8 mouse cellular contexts compared by ENCODE assay signal in the genomic region with DNA sequence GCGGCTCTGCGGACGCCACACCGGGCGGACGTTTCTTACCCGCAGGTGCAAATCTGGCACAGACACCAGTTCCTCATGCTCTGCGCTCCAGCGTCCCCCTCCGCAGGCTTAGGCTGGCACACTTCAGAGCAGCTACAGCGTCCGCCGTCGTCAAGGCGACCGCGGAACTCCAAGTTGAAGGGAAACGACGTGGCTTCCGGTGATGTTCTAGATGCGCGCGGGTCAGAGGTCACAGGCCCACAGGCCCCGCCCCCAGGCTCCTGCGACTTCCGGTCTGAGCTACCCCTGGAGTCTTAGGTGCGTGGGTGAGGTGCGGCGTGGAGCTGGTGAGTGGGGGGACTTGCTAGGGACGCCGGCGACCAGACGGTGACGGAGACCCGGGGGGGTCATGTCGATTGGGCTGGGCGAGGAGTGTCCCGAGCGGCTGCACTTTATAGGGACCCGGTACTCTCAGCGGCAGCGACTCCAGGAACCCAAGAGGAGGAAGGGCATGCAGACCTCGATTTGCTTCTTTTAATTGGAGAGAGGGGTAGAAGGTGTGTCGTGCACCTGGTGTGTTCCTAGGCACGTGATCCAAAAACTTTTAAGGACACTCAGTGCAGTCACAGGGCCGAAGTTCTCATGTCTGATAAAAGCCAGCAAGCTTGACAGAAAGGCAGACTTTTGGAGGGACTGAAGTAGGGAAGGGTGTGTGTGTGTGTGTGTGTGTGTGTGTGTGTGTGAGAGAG. TPM values are rescaled to one million over a fixed set of nuclear protein-coding genes. Genes with fewer than 3 reads are reported as not detected.
DNase-seq lines count a peak whose midpoint lies in the region; ATAC-seq and TF ChIP-seq lines count a peak whose summit lies in the region.

Saxo2 (minus strand) TSS at position 176 of the 728 bp plus-strand sequence.
Efl1 (plus strand) TSS at position 262 of the 728 bp plus-strand sequence.

- 0 out of 2 replicates have a peak, but pooled peaks have one; percentile 46 for TF ChIP-seq POLR2A in olfactory bulb, adult 2 months (IDR thresholded peaks at IDR 0.05; ENCODE audit: insufficient read depth, low read depth, low read length)
- TF ChIP-seq POLR2A in thymus, adult 2 months (IDR thresholded peaks at IDR 0.05; ENCODE audit: control insufficient read depth, extremely low read depth, insufficient read depth, low read length, poor library complexity) = peak; percentile 53; the same call in 1 of the 2 replicates

- no peak for TF ChIP-seq CTCF in layer of hippocampus, adult 2 months (conservative IDR thresholded peaks at IDR 0.05)
- TF ChIP-seq CTCF in lung, embryonic 14.5 days (IDR thresholded peaks at IDR 0.05; ENCODE audit: low read depth) = no peak
- no peak; the same call in 1 of the 2 replicates for TF ChIP-seq CTCF in olfactory bulb, adult 2 months (IDR thresholded peaks at IDR 0.05; ENCODE audit: insufficient read depth, low read depth, low read length)
- no peak for TF ChIP-seq CTCF in thymus, adult 2 months (IDR thresholded peaks at IDR 0.05; ENCODE audit: borderline replicate concordance, control insufficient read depth, extremely low read depth, insufficient read depth, low read length, poor library complexity)

- ATAC-seq in forebrain, embryonic 16.5 days = peak; percentile 99
- ATAC-seq in lung, embryonic 14.5 days (ENCODE audit: insufficient read depth) = peak; percentile 99

- no peaks in the 10 kb centered on the region for H3K27me3 ChIP-seq in forebrain, embryonic 16.5 days (replicated peaks; ENCODE audit: control insufficient read depth, insufficient read depth, low read length)
- H3K27me3 ChIP-seq in lung, embryonic 14.5 days (ENCODE audit: insufficient read depth, low read length) = no peaks in the 10 kb centered on the region
- H3K27me3 ChIP-seq in thymus, adult 2 months (ENCODE audit: control insufficient read depth, insufficient read depth, low read length) = no peaks in the 10 kb centered on the region

- peak within 1 kb of the TSS; percentile 81 for H3K9ac ChIP-seq in ES-E14 (ENCODE audit: insufficient read depth, low read depth, low read length, poor library complexity, severe bottlenecking)
- H3K9ac ChIP-seq in forebrain, embryonic 16.5 days (replicated peaks; ENCODE audit: low read depth, low read length) = peak within 1 kb of the TSS; percentile 73
- H3K9ac ChIP-seq in lung, embryonic 14.5 days = peak within 1 kb of the TSS; percentile 60

- peak within 1 kb of the TSS; percentile 59 for H3K4me2 ChIP-seq in forebrain, embryonic 16.5 days (ENCODE audit: low read length)
- H3K4me2 ChIP-seq in lung, embryonic 14.5 days = peak within 1 kb of the TSS; percentile 57

- H3K4me3 ChIP-seq in ES-E14 (ENCODE audit: insufficient read depth in 1 of 2, low read depth in 1 of 2, low read length in 2 of 2, poor library complexity in 1 of 2, severe bottlenecking in 1 of 2) = peak within 1 kb of the TSS; percentile 76 to 87
- peak within 1 kb of the TSS; percentile 74 for H3K4me3 ChIP-seq in forebrain, embryonic 16.5 days (replicated peaks; ENCODE audit: low read length)
- peak within 1 kb of the TSS; percentile 91 for H3K4me3 ChIP-seq in layer of hippocampus, adult 2 months
- H3K4me3 ChIP-seq in lung, embryonic 14.5 days (ENCODE audit: low read depth, low read length) = peak within 1 kb of the TSS; percentile 72
- H3K4me3 ChIP-seq in olfactory bulb, adult 2 months (ENCODE audit: insufficient read depth, low read depth, low read length) = peak within 1 kb of the TSS; percentile 90
- peak within 1 kb of the TSS; percentile 79 for H3K4me3 ChIP-seq in thymus, adult 2 months (ENCODE audit: control insufficient read depth, insufficient read depth, low read length)

- in situ Hi-C loops in ES-E14 (cut with MboI; ENCODE audit: low sequenced_read_pairs in 2 of 2, unreplicated experiment in 2 of 2) = no loop called here

- H3K36me3 ChIP-seq in ES-E14 (ENCODE audit: control insufficient read depth, insufficient read depth, low read length, poor library complexity, severe bottlenecking) = no peaks in the 10 kb centered on the region
- no peaks in the 10 kb centered on the region for H3K36me3 ChIP-seq in forebrain, embryonic 16.5 days (ENCODE audit: control insufficient read depth, insufficient read depth)
- H3K36me3 ChIP-seq in lung, embryonic 14.5 days (ENCODE audit: insufficient read depth) = peaks cover 6% of the 10 kb centered on the region; the same call in 1 of the 2 replicates
- H3K36me3 ChIP-seq in thymus, adult 2 months (ENCODE audit: control insufficient read depth, insufficient read depth, low read length) = no peaks in the 10 kb centered on the region

- H3K27ac ChIP-seq in ES-E14 (ENCODE audit: insufficient read depth, low read depth, low read length, poor library complexity, severe bottlenecking) = no peak within 1 kb of the TSS
- no peak within 1 kb of the TSS for H3K27ac ChIP-seq in forebrain, embryonic 16.5 days (ENCODE audit: low read length)
- H3K27ac ChIP-seq in layer of hippocampus, adult 2 months = peak within 1 kb of the TSS; percentile 81
- H3K27ac ChIP-seq in lung, embryonic 14.5 days (ENCODE audit: low read depth) = no peak within 1 kb of the TSS
- no peak within 1 kb of the TSS for H3K27ac ChIP-seq in olfactory bulb, adult 2 months (ENCODE audit: insufficient read depth, low read depth, low read length)
- no peak within 1 kb of the TSS for H3K27ac ChIP-seq in thymus, adult 2 months (ENCODE audit: control insufficient read depth, insufficient read depth, low read length)

- peak; percentile 94 for DNase-seq in ES-E14 (ENCODE audit: low read depth, low spot score)
- DNase-seq in cerebellum, adult 11-12 months = peak; percentile 94
- peak; percentile 90 to 94 for DNase-seq in heart, postnatal 36 days
- peak; percentile 95 to 96 for DNase-seq in layer of hippocampus, adult 2 months (ENCODE audit: low spot score in 2 of 2)
- peak; percentile 96 for DNase-seq in lung, embryonic 14.5 days
- DNase-seq in thymus, adult 2 months = peak; percentile 98

- intact Hi-C loops in heart, postnatal 36 days (cut with DNase I) = loop anchor here (10.0 kb wide), 1 partner anchor 314 kb away; the partner anchor contains the start of gene Adamtsl3

- H3K9me3 ChIP-seq in ES-E14 (ENCODE audit: control insufficient read depth, insufficient read depth, low read depth, low read length) = 0 out of 2 replicates have a peak, but pooled peaks cover 2% of the 10 kb centered on the region
- no peaks in the 10 kb centered on the region for H3K9me3 ChIP-seq in forebrain, embryonic 16.5 days (ENCODE audit: control insufficient read depth, low read length)
- no peaks in the 10 kb centered on the region for H3K9me3 ChIP-seq in lung, embryonic 14.5 days (ENCODE audit: low read depth, low read length)

- WGBS in forebrain, embryonic 16.5 days = under 1% methylated on average over 46 of the region's 46 CpGs
- WGBS in lung, embryonic 14.5 days = under 1% methylated on average over 46 of the region's 46 CpGs
- under 1% methylated on average over 46 of the region's 46 CpGs for WGBS in olfactory bulb, adult 2 months
- under 1% methylated on average over 46 of the region's 46 CpGs for WGBS in thymus, adult 2 months

- peaks cover 0 to 3% of the 10 kb centered on the region in 2 experiments; a peak in 1 of 4 replicates for H3K4me1 ChIP-seq in ES-E14 (ENCODE audit: control insufficient read depth in 2 of 2, insufficient read depth in 2 of 2, low read length in 2 of 2, poor library complexity in 1 of 2)
- peaks cover 11% of the 10 kb centered on the region for H3K4me1 ChIP-seq in forebrain, embryonic 16.5 days (replicated peaks; ENCODE audit: control insufficient read depth, insufficient read depth, low read length)
- H3K4me1 ChIP-seq in lung, embryonic 14.5 days (ENCODE audit: insufficient read depth) = no peaks in the 10 kb centered on the region
- peaks cover 7% of the 10 kb centered on the region; the same call in 1 of the 2 replicates for H3K4me1 ChIP-seq in olfactory bulb, adult 2 months (ENCODE audit: control insufficient read depth, insufficient read depth, low read length)
- peaks cover 4% of the 10 kb centered on the region for H3K4me1 ChIP-seq in thymus, adult 2 months (replicated peaks; ENCODE audit: control insufficient read depth, insufficient read depth, low read length)

TF ChIP-seq in ES-E14, 5 proteins besides CTCF, POLR2A, EP300 and RAD21:
- TF ChIP-seq CHD2 (IDR thresholded peaks at IDR 0.05; ENCODE audit: low read depth, low read length) = no peak
- no peak for TF ChIP-seq ZC3H11A (IDR thresholded peaks at IDR 0.05; ENCODE audit: borderline replicate concordance, low read depth, low read length)
- TF ChIP-seq HCFC1 (IDR thresholded peaks at IDR 0.05; ENCODE audit: borderline replicate concordance, insufficient read depth, low read length) = no peak
- no peak for TF ChIP-seq ZNF384 (IDR thresholded peaks at IDR 0.05; ENCODE audit: low read depth, low read length)
- TF ChIP-seq MAFK (IDR thresholded peaks at IDR 0.05; ENCODE audit: insufficient read depth, low read depth, low read length) = no peak
TF ChIP-seq in ES-E14: peak in this region for 0.

RNA-seq across cellular contexts. Expression of gene Saxo2, which starts in this region (rescaled TPM):
- total RNA-seq in ES-E14 (2012; rRNA removed) = 1.1 and 1.2 TPM in 2 replicates
- polyA plus RNA-seq in forebrain, embryonic 16.5 days (2015; fragmentation: Nextera tagmentation; extraction: Ambion mirVana) = 14.5 and 18.8 TPM in 2 replicates
- 1 to 10 TPM; 1.2 to 2.7 TPM for total RNA-seq in heart, postnatal 36 days (2021)
- total RNA-seq in layer of hippocampus, adult 2 months (2021) = 1 to 10 TPM; 8.0 to 9.3 TPM
- 3.9 and 4.7 TPM in 2 replicates for polyA plus RNA-seq in lung, embryonic 14.5 days (2014; fragmentation: Nextera tagmentation; extraction: Ambion mirVana)
- polyA plus RNA-seq in olfactory bulb, adult 2 months (2012; ENCODE audit: insufficient read depth, insufficient read length, low replicate concordance, missing spikeins) = not detected in 2 replicates
- polyA plus RNA-seq in thymus, adult 2 months (2012; rRNA removed) = 1.2 and 1.6 TPM in 2 replicates

RNA-seq across cellular contexts. Expression of gene Efl1, which starts in this region (rescaled TPM):
- 14.3 and 17.0 TPM in 2 replicates for total RNA-seq in ES-E14 (2012; rRNA removed)
- 19.2 and 22.1 TPM in 2 replicates for polyA plus RNA-seq in forebrain, embryonic 16.5 days (2015; fragmentation: Nextera tagmentation; extraction: Ambion mirVana)
- total RNA-seq in heart, postnatal 36 days (2021) = 10 to 100 TPM in 1 of 2 experiments, 1 to 10 TPM in 1; 9.8 to 10.5 TPM
- 10 to 100 TPM; 18.4 to 20.7 TPM for total RNA-seq in layer of hippocampus, adult 2 months (2021)
- polyA plus RNA-seq in lung, embryonic 14.5 days (2014; fragmentation: Nextera tagmentation; extraction: Ambion mirVana) = 24.4 and 30.1 TPM in 2 replicates
- not detected in 2 replicates for polyA plus RNA-seq in olfactory bulb, adult 2 months (2012; ENCODE audit: insufficient read depth, insufficient read length, low replicate concordance, missing spikeins)
- polyA plus RNA-seq in thymus, adult 2 months (2012; rRNA removed) = 7.1 and 7.9 TPM in 2 replicates
